Mouse (Mus musculus) heart, adult 2 months (tissue): ENCODE results near the gene Zfp629.

Experiments used
- CTCF ChIP-seq: fragments of 200-600 bp; IDR thresholded peaks from 2 replicates; pipeline ENCODE4 v1.8.1; 2022; ENCODE audit warnings: antibody characterized with exemption, mild to moderate bottlenecking, moderate library complexity
- EP300 ChIP-seq: fragments of 200-500 bp; IDR thresholded peaks from 2 replicates; pipeline ENCODE4 v1.6.1; 2011; ENCODE audit warnings: low read depth, low read length, control low read depth; ENCODE audit not compliant: insufficient read depth

DNA sequence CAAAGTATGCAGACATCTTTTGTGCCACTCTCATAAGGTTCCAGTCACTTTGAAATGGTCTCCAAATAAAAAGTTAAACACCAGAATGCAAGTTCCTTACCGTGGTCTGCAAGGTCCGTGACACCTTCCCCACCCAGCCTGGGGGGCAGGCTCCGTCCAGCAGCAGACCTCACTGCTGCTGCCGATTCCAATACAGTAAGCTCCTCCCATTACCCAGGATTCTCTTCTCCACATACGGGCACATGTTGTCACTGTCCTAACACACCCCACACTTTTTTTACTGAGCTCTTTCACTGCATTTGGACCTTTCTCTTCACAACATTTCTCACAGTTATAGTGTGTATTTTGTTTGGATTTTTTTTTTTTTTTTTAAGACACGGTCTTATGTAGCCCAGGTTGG lies 46.2 kb upstream of the Zfp629 start:
- TF ChIP-seq EP300 (no peak), CTCF (no peak)
